Mouse (Mus musculus) left cerebral cortex, adult 18-20 months (tissue): Measurements from ENCODE around the gene Gpr132. TPM values are rescaled to one million over a fixed set of nuclear protein-coding genes. Genes with fewer than 3 reads are reported as not detected.

ENCODE experiments used
- DNase-seq, 2 experiments: peaks; one replicate each; pipeline ENCODE4 v3.0.0; 2021 to 2022; ENCODE audit warnings: low spot score in 2 of 2, mixed read lengths in 1 of 2
- long read RNA-seq, 2 experiments: library from polyadenylated mRNA; stranded (forward); transcript quantifications; one replicate each; pipeline ENCODE4 v2.0.0; 2021
- total RNA-seq, 2 experiments: library from RNA; stranded (reverse); gene quantifications; 2 replicates each; pipeline ENCODE4 v1.2.3; 2021

Gene Gpr132
- total RNA-seq, result under 1 TPM in 1 of 2 experiments, not detected in 1; 0.14 TPM
- long read RNA-seq, experiment 1, result 0 reads
- long read RNA-seq, experiment 2, result 0 reads

GRCm38 (mm10) chr12:112868178-112869087 is at the start of gene Gpr132:
TSS of gene Gpr132 (minus strand) at chr12:112868228.
- no peak for DNase-seq

GRCm38 (mm10) chr12:112917486-112917885 is 49.5 kb upstream of the Gpr132 start:
- DNase-seq, result no peak

- DNase-seq, result no peak
Observed at GRCm38 (mm10) chr12:112916698-112917400, 48.8 kb upstream of the Gpr132 start.

GRCm38 (mm10) chr12:112915587-112915986 is 47.6 kb upstream of the Gpr132 start:
- no peak for DNase-seq

- DNase-seq, result no peak
Observed at GRCm38 (mm10) chr12:112914527-112914926, 46.5 kb upstream of the Gpr132 start.

GRCm38 (mm10) chr12:112912951-112913745 is 45.1 kb upstream of the Gpr132 start:
- no peak for DNase-seq

- no peak for DNase-seq
Observed at GRCm38 (mm10) chr12:112911701-112912100, 43.7 kb upstream of the Gpr132 start.

GRCm38 (mm10) chr12:112908991-112909390 is 41.0 kb upstream of the Gpr132 start:
- DNase-seq, result no peak

- DNase-seq, result no peak
Observed at GRCm38 (mm10) chr12:112905001-112905400, 37.0 kb upstream of the Gpr132 start.

GRCm38 (mm10) chr12:112903941-112904340 is 35.9 kb upstream of the Gpr132 start:
- DNase-seq, result no peak

GRCm38 (mm10) chr12:112900641-112901040 is 32.6 kb upstream of the Gpr132 start:
- DNase-seq, result peak; percentile 51 to 57

- no peak for DNase-seq
Observed at GRCm38 (mm10) chr12:112898960-112899359, 30.9 kb upstream of the Gpr132 start.

GRCm38 (mm10) chr12:112898351-112898750 is 30.3 kb upstream of the Gpr132 start:
- DNase-seq, result no peak

- no peak for DNase-seq
Observed at GRCm38 (mm10) chr12:112897522-112898212, 29.6 kb upstream of the Gpr132 start.

- no peak for DNase-seq
Observed at GRCm38 (mm10) chr12:112894969-112895368, 26.9 kb upstream of the Gpr132 start.

- DNase-seq, result no peak
Observed at GRCm38 (mm10) chr12:112894303-112894884, 26.4 kb upstream of the Gpr132 start.

- DNase-seq, result no peak
Observed at GRCm38 (mm10) chr12:112885465-112885864, 17.4 kb upstream of the Gpr132 start.

GRCm38 (mm10) chr12:112881301-112881815 is 13.3 kb upstream of the Gpr132 start:
- DNase-seq, result no peak

GRCm38 (mm10) chr12:112880661-112881060 is 12.6 kb upstream of the Gpr132 start:
- no peak for DNase-seq

GRCm38 (mm10) chr12:112879731-112880130 is 11.7 kb upstream of the Gpr132 start:
- DNase-seq, result no peak
